Mouse (Mus musculus): Measurements from ENCODE around the gene Atl1. TPM values are rescaled to one million over a fixed set of nuclear protein-coding genes. Genes with fewer than 3 reads are reported as not detected.

Gene Atl1
- 2.1 and 4.8 TPM in 2 replicates for total RNA-seq (2017)

- peak; percentile 86 for ATAC-seq (replicated peaks in 1 of 2; ENCODE audit: insufficient read depth in 1 of 2, low FRiP score in 2 of 2, low TSS enrichment in 1 of 2, low read depth in 1 of 2, poor library complexity in 2 of 2, severe bottlenecking in 2 of 2)
Measured at GRCm38 (mm10) chr12:69892371-69893251, at the start of gene Atl1, which contains the start of gene Map4k5. Gene Atl1 (plus strand): TSS chr12:69892614. Gene Map4k5 (minus strand): TSS chr12:69893200.

- ATAC-seq (replicated peaks in 1 of 2; ENCODE audit: insufficient read depth in 1 of 2, low FRiP score in 2 of 2, low TSS enrichment in 1 of 2, low read depth in 1 of 2, poor library complexity in 2 of 2, severe bottlenecking in 2 of 2), result no peak
Measured at GRCm38 (mm10) chr12:69843531-69844445, 48.6 kb upstream of the Atl1 start.

- no peak for ATAC-seq (replicated peaks in 1 of 2; ENCODE audit: insufficient read depth in 1 of 2, low FRiP score in 2 of 2, low TSS enrichment in 1 of 2, low read depth in 1 of 2, poor library complexity in 2 of 2, severe bottlenecking in 2 of 2)
Measured at GRCm38 (mm10) chr12:69845722-69846121, 46.7 kb upstream of the Atl1 start.

- no peak for ATAC-seq (replicated peaks in 1 of 2; ENCODE audit: insufficient read depth in 1 of 2, low FRiP score in 2 of 2, low TSS enrichment in 1 of 2, low read depth in 1 of 2, poor library complexity in 2 of 2, severe bottlenecking in 2 of 2)
Measured at GRCm38 (mm10) chr12:69846499-69846898, 45.9 kb upstream of the Atl1 start.

GRCm38 (mm10) chr12:69848083-69848878, 44.1 kb upstream of the Atl1 start:
- no peak for ATAC-seq (replicated peaks in 1 of 2; ENCODE audit: insufficient read depth in 1 of 2, low FRiP score in 2 of 2, low TSS enrichment in 1 of 2, low read depth in 1 of 2, poor library complexity in 2 of 2, severe bottlenecking in 2 of 2)

- no peak for ATAC-seq (replicated peaks in 1 of 2; ENCODE audit: insufficient read depth in 1 of 2, low FRiP score in 2 of 2, low TSS enrichment in 1 of 2, low read depth in 1 of 2, poor library complexity in 2 of 2, severe bottlenecking in 2 of 2)
Measured at GRCm38 (mm10) chr12:69852288-69852687, 40.1 kb upstream of the Atl1 start.

- no peak for ATAC-seq (replicated peaks in 1 of 2; ENCODE audit: insufficient read depth in 1 of 2, low FRiP score in 2 of 2, low TSS enrichment in 1 of 2, low read depth in 1 of 2, poor library complexity in 2 of 2, severe bottlenecking in 2 of 2)
Measured at GRCm38 (mm10) chr12:69853387-69853786, 39.0 kb upstream of the Atl1 start.

GRCm38 (mm10) chr12:69853942-69854341, 38.5 kb upstream of the Atl1 start:
- ATAC-seq (replicated peaks in 1 of 2; ENCODE audit: insufficient read depth in 1 of 2, low FRiP score in 2 of 2, low TSS enrichment in 1 of 2, low read depth in 1 of 2, poor library complexity in 2 of 2, severe bottlenecking in 2 of 2), result no peak

- ATAC-seq (replicated peaks in 1 of 2; ENCODE audit: insufficient read depth in 1 of 2, low FRiP score in 2 of 2, low TSS enrichment in 1 of 2, low read depth in 1 of 2, poor library complexity in 2 of 2, severe bottlenecking in 2 of 2), result no peak
Measured at GRCm38 (mm10) chr12:69855641-69856300, 36.6 kb upstream of the Atl1 start.

- no peak for ATAC-seq (replicated peaks in 1 of 2; ENCODE audit: insufficient read depth in 1 of 2, low FRiP score in 2 of 2, low TSS enrichment in 1 of 2, low read depth in 1 of 2, poor library complexity in 2 of 2, severe bottlenecking in 2 of 2)
Measured at GRCm38 (mm10) chr12:69856398-69856797, 36.0 kb upstream of the Atl1 start.

- ATAC-seq (replicated peaks in 1 of 2; ENCODE audit: insufficient read depth in 1 of 2, low FRiP score in 2 of 2, low TSS enrichment in 1 of 2, low read depth in 1 of 2, poor library complexity in 2 of 2, severe bottlenecking in 2 of 2), result no peak
Measured at GRCm38 (mm10) chr12:69857597-69857996, 34.8 kb upstream of the Atl1 start.

GRCm38 (mm10) chr12:69858847-69859246, 33.6 kb upstream of the Atl1 start:
- ATAC-seq (replicated peaks in 1 of 2; ENCODE audit: insufficient read depth in 1 of 2, low FRiP score in 2 of 2, low TSS enrichment in 1 of 2, low read depth in 1 of 2, poor library complexity in 2 of 2, severe bottlenecking in 2 of 2), result no peak

GRCm38 (mm10) chr12:69863505-69863904, 28.9 kb upstream of the Atl1 start:
- ATAC-seq (replicated peaks in 1 of 2; ENCODE audit: insufficient read depth in 1 of 2, low FRiP score in 2 of 2, low TSS enrichment in 1 of 2, low read depth in 1 of 2, poor library complexity in 2 of 2, severe bottlenecking in 2 of 2), result peak; percentile 74 to 75

GRCm38 (mm10) chr12:69864164-69864692, 28.2 kb upstream of the Atl1 start:
- peak; percentile 83 to 91 for ATAC-seq (replicated peaks in 1 of 2; ENCODE audit: insufficient read depth in 1 of 2, low FRiP score in 2 of 2, low TSS enrichment in 1 of 2, low read depth in 1 of 2, poor library complexity in 2 of 2, severe bottlenecking in 2 of 2)

- ATAC-seq (replicated peaks in 1 of 2; ENCODE audit: insufficient read depth in 1 of 2, low FRiP score in 2 of 2, low TSS enrichment in 1 of 2, low read depth in 1 of 2, poor library complexity in 2 of 2, severe bottlenecking in 2 of 2), result peak; percentile 23 to 42; a peak in 2 of 4 replicates
Measured at GRCm38 (mm10) chr12:69867338-69867737, 25.1 kb upstream of the Atl1 start.

GRCm38 (mm10) chr12:69871632-69872031, 20.8 kb upstream of the Atl1 start:
- peak; percentile 59 to 65; a peak in 3 of 4 replicates for ATAC-seq (replicated peaks in 1 of 2; ENCODE audit: insufficient read depth in 1 of 2, low FRiP score in 2 of 2, low TSS enrichment in 1 of 2, low read depth in 1 of 2, poor library complexity in 2 of 2, severe bottlenecking in 2 of 2)

All from hematopoietic stem cell, adult 5-6 weeks (primary cell).